Mouse (Mus musculus) liver, embryonic 13.5 days (tissue): ENCODE results near the gene Hddc2. TPM values are rescaled to one million over a fixed set of nuclear protein-coding genes. Genes with fewer than 3 reads are reported as not detected.
A peak's percentile ranks its signal among the peaks of the same experiment; 100 is the strongest.

ENCODE experiments used
- ATAC-seq: fragments of 200-750 bp; cut with Nextera tagmentation; 2 replicates; pipeline ENCODE4 v1.8.0; 2017; ENCODE audit warnings: low read depth, mild to moderate bottlenecking, moderate number of reproducible peaks, moderate library complexity
- DNase-seq: peaks from one replicate; pipeline ENCODE4 v3.0.0; 2022
- H3K27ac ChIP-seq: fragments of 300-500 bp; sonication (generic); 2 replicates; pipeline ENCODE4 v1.5.1; 2015; ENCODE audit warnings: moderate library complexity, mild to moderate bottlenecking, inconsistent platforms
- H3K27me3 ChIP-seq: fragments of 300-500 bp; sonication (generic); 2 replicates; pipeline ENCODE4 v1.6.1; 2015; ENCODE audit warnings: mild to moderate bottlenecking, inconsistent platforms
- H3K36me3 ChIP-seq: fragments of 300-500 bp; sonication (generic); 2 replicates; pipeline ENCODE4 v1.6.1; 2015; ENCODE audit warnings: mild to moderate bottlenecking, inconsistent platforms
- H3K4me1 ChIP-seq: fragments of 300-500 bp; sonication (generic); replicated peaks from 2 replicates; pipeline ENCODE4 v1.6.1; 2015; ENCODE audit warnings: inconsistent platforms
- H3K4me2 ChIP-seq: fragments of 300-500 bp; sonication (generic); 2 replicates; pipeline ENCODE4 v1.6.1; 2015; ENCODE audit warnings: inconsistent platforms, mild to moderate bottlenecking, moderate library complexity
- H3K4me3 ChIP-seq: fragments of 300-500 bp; sonication (generic); replicated peaks from 2 replicates; pipeline ENCODE4 v1.5.1; 2015; ENCODE audit warnings: mild to moderate bottlenecking, inconsistent platforms
- H3K9ac ChIP-seq: fragments of 300-500 bp; sonication (generic); 2 replicates; pipeline ENCODE4 v1.6.1; 2015; ENCODE audit warnings: mild to moderate bottlenecking, inconsistent platforms
- H3K9me3 ChIP-seq: fragments of 300-500 bp; sonication (generic); replicated peaks from 2 replicates; pipeline ENCODE4 v1.6.1; 2016; ENCODE audit warnings: inconsistent platforms
- WGBS: fragments of 180-500 bp; shearing (Covaris S2); methylation state at CpG from one replicate; pipeline ENCODE4 v1.1.7; 2015; ENCODE audit not compliant: insufficient replicate concordance; 5-methylcytosine and 5-hydroxymethylcytosine counted together
- polyA plus RNA-seq: library from polyadenylated mRNA; unstranded; fragments of >200 nt; fragmentation: Nextera tagmentation; extraction: Ambion mirVana; gene quantifications from 2 replicates; pipeline ENCODE4 v1.2.1, GENCODE M21; 2015

Gene Hddc2
- 25.9 and 26.5 TPM in 2 replicates for polyA plus RNA-seq

DNA sequence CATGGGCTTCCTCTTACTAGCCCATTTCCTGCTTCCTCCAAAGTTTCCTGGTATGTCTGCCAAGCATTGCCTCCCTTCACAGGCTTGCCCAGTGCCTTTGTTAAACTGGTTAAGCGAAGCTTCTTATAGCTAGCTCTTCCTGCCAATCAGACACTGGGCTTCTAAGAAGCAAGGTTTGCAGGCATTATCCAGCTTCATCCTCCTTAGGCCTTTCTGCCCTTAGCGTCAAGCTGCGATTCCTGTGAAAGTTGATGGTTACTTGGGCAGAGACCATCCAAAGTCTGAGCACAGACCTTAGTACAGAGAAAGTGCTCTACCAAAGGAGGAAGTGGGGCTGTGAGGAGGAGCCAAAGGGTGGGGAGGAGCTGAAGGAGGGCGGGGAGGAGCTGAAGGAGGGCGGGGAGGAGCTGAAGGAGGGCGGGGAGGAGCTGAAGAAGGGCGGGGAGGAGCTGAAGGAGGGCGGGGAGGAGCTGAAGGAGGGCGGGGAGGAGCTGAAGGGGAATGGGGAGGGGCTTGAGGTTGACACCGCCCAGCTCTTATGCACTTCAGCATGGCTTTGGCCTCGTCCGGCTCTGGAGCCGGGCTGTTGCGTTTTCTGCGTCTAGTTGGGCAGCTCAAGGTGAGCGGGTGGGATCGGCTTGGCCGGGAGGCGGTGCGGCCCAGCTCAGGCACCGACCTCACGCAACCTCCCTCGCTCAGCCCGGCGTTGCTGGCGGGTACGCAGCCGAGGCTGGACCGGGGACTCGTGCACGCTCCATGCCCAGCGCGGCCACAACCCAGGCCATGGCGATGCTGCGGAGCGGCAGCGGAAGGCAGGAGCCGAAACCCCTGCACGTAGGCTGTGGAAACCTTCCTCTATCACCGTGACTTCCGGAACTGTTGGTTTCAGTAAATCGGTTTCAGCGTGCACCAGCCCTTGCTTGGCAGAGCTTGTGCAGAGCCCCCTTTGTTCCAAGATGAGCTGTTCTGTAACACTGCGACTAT lies at the start of gene Hddc2:
Hddc2 (plus strand) TSS at position 519 of the 984 bp plus-strand sequence.
- DNase-seq (peak; percentile 71), ATAC-seq (peak; percentile 95)
- Histone ChIP-seq H3K4me1 (peaks cover 15% of the 10 kb centered on the region), H3K36me3 (no peaks in the 10 kb centered on the region), H3K27me3 (no peaks in the 10 kb centered on the region), H3K27ac (peak within 1 kb of the TSS; percentile 69), H3K4me2 (peak within 1 kb of the TSS; percentile 84), H3K4me3 (peak within 1 kb of the TSS; percentile 70), H3K9ac (peak within 1 kb of the TSS; percentile 74), H3K9me3 (no peaks in the 10 kb centered on the region)
- 3% methylated on average over 41 of the region's 44 CpGs for WGBS

DNA sequence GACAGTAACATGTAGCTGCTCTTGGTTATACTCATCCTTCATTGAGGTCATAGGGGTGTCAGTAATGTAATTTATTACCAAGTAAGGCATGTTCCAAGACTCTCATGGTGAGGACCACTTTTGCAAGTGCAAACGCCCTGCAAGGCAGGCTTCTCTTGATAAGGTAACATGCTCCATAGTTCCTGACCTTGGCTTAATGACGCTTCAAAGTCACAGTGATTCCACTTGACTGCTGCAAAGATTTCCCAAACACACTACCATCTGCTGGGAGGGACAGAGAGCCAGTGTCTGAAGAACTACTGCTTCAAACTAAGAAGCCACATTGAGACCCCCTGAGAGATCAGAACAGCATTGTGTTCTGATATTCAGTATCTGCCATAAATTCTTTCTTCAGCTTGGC lies 40.4 kb upstream of the Hddc2 start:
- Histone ChIP-seq H3K9ac (no peak overlapping the region), H3K36me3 (no peaks in the 10 kb centered on the region), H3K27me3 (no peaks in the 10 kb centered on the region), H3K4me2 (no peak overlapping the region), H3K4me1 (no peaks in the 10 kb centered on the region), H3K9me3 (no peaks in the 10 kb centered on the region), H3K4me3 (no peak overlapping the region), H3K27ac (no peak overlapping the region)
- 39% methylated on average over 2 of the region's 2 CpGs for WGBS
- DNase-seq: no peak
- ATAC-seq: no peak

GRCm38 (mm10) chr10:31273171-31273570 lies 40.0 kb upstream of the Hddc2 start:
- DNase-seq (no peak), ATAC-seq (no peak)
- WGBS: 45% methylated on average over 1 of the region's 1 CpGs
- Histone ChIP-seq H3K4me1 (no peaks in the 10 kb centered on the region), H3K4me3 (no peak overlapping the region), H3K9me3 (no peaks in the 10 kb centered on the region), H3K27me3 (no peaks in the 10 kb centered on the region), H3K9ac (no peak overlapping the region), H3K36me3 (no peaks in the 10 kb centered on the region), H3K27ac (no peak overlapping the region), H3K4me2 (no peak overlapping the region)

DNA sequence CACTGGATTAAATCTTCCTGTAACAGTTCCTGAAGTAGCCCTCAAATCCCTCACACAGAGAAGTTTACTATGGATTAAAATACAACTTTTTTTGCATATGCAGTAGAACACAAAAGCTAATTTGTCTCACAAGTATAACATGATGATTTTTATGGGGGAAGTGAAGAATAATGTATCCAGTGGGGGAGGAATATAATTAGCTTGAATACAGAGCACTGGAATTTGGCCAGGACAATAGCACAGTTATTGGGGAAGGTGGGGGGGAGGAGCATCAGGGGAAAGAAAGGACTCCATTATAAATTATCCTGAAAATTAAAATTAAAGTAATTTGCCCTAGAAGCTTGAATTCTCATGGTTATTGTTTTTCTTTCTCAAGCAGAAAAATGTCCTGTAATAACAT lies 25.4 kb upstream of the Hddc2 start:
- Histone ChIP-seq H3K9ac (no peak overlapping the region), H3K4me3 (no peak overlapping the region), H3K9me3 (no peaks in the 10 kb centered on the region), H3K4me2 (no peak overlapping the region), H3K36me3 (no peaks in the 10 kb centered on the region), H3K4me1 (no peaks in the 10 kb centered on the region), H3K27ac (no peak overlapping the region), H3K27me3 (no peaks in the 10 kb centered on the region)
- no peak for DNase-seq
- ATAC-seq: no peak

- H3K9ac ChIP-seq: no peak overlapping the region
- DNase-seq: no peak
- 61% methylated on average over 4 of the region's 4 CpGs for WGBS
Observed at GRCm38 (mm10) chr10:31288697-31289390, 24.3 kb upstream of the Hddc2 start.

DNA sequence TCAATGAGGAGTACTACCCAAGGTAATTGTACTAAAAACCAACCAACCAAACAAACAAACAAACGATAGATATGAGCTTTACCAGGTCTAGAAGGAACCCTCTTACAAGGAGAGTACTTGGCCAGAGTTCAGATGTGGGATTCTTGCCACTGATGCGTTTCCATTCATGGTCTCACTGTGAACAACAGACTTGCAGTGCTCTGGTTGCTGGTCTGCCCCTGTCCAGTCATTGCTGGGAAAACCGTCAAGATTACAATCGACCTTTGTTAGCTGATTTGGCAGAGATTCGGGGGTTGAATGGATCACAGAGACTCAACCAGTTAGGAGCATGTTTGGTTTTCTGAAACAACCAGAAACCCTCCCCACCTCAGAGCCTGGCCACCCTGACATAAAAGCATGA lies 17.5 kb upstream of the Hddc2 start:
- no peaks in the 10 kb centered on the region for H3K4me1 ChIP-seq

More at GRCm38 (mm10) chr10:31288697-31289390, 24.3 kb upstream of the Hddc2 start:
- Histone ChIP-seq H3K36me3 (no peaks in the 10 kb centered on the region), H3K4me1 (no peaks in the 10 kb centered on the region), H3K9me3 (no peaks in the 10 kb centered on the region), H3K27me3 (no peaks in the 10 kb centered on the region), H3K27ac (no peak overlapping the region), H3K4me3 (no peak overlapping the region), H3K4me2 (no peak overlapping the region)
- no peak for ATAC-seq

DNA sequence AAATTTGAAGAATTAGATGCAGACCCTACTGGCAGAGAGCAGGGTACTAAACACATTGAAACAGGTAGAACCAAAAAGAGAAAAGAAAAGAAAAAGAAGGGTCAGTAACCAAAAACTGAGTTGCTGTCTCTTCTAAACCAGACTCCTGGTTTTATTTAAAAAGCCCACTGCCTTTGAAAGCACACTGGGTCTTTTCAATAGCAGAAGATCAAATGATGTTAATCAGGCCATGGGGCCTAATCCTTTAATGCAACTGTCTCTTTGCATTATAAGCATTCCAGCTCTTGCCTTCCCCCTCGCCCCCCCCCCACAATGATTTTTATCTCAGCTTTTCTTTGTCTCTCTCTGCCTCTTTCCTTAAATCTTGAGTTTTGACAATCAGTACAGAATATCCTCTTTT lies 16.7 kb upstream of the Hddc2 start:
- Histone ChIP-seq H3K9me3 (no peaks in the 10 kb centered on the region), H3K27ac (no peak overlapping the region), H3K9ac (no peak overlapping the region), H3K4me3 (no peak overlapping the region), H3K27me3 (no peaks in the 10 kb centered on the region), H3K4me1 (no peaks in the 10 kb centered on the region), H3K36me3 (no peaks in the 10 kb centered on the region), H3K4me2 (no peak overlapping the region)
- no peak for DNase-seq
- ATAC-seq: no peak
- WGBS: 21% methylated on average over 1 of the region's 1 CpGs

More for the DNA sequence above, 17.5 kb upstream of the Hddc2 start:
- DNase-seq (no peak), ATAC-seq (no peak)
- 52% methylated on average over 5 of the region's 5 CpGs for WGBS
- H3K4me2 ChIP-seq: no peak overlapping the region
- no peaks in the 10 kb centered on the region for H3K36me3 ChIP-seq
- no peaks in the 10 kb centered on the region for H3K27me3 ChIP-seq
- no peak overlapping the region for H3K9ac ChIP-seq
- H3K27ac ChIP-seq: no peak overlapping the region
- no peak overlapping the region for H3K4me3 ChIP-seq
- H3K9me3 ChIP-seq: no peaks in the 10 kb centered on the region

DNA sequence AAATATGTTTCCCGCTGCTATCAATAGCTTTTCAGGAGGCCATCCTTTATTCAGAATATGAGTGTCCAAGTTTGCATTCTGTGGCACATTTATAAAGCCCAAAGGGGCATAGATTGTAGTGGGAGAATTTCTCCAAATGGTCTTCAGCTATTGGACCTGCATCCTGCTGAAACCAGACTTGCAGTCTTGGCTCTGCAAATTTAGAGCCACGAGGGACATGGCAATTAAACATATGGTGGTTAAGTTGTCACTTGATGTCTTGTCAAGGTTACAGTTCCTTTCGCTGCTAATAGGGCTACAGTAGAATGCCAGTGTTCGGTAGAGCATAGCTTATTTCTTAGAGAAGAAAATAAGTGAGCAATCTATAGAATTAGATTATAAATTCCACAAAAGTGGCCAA lies 16.1 kb upstream of the Hddc2 start:
- Histone ChIP-seq H3K36me3 (no peaks in the 10 kb centered on the region), H3K27me3 (no peaks in the 10 kb centered on the region), H3K4me1 (no peaks in the 10 kb centered on the region), H3K9me3 (no peaks in the 10 kb centered on the region), H3K4me2 (no peak overlapping the region), H3K4me3 (no peak overlapping the region), H3K27ac (no peak overlapping the region), H3K9ac (no peak overlapping the region)
- DNase-seq (no peak), ATAC-seq (no peak)
- WGBS: 59% methylated on average over 4 of the region's 4 CpGs

DNA sequence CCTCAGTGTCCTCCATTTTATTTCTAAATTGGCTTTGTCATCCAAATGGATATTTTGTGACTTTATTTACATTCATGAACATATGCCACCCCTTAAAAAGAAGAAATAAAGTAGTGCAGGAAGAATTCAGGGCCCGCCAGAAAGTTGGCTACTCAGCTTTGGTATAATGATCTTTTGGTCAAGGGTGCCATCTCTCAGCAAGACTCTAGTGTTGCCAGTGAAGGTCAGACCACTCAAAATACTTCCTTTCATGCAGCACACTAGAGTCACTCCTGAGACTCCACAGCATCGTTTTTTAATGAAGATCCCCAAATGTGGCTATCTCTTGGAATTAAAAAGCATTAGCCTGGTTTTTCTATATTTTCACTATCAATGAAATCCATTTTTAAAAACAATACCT lies 14.9 kb upstream of the Hddc2 start:
- whole genome bisulfite sequencing: 44% methylated on average over 2 of the region's 2 CpGs
- H3K9ac ChIP-seq: no peak overlapping the region

GRCm38 (mm10) chr10:31298921-31299574 lies 14.1 kb upstream of the Hddc2 start:
- WGBS: 36% methylated on average over 6 of the region's 6 CpGs
- no peak overlapping the region for H3K4me2 ChIP-seq
- H3K4me1 ChIP-seq: no peaks in the 10 kb centered on the region
- DNase-seq (peak; percentile 4), ATAC-seq (no peak)
- no peaks in the 10 kb centered on the region for H3K27me3 ChIP-seq
- H3K4me3 ChIP-seq: no peak overlapping the region
- H3K27ac ChIP-seq: no peak overlapping the region
- H3K36me3 ChIP-seq: no peaks in the 10 kb centered on the region
- no peak overlapping the region for H3K9ac ChIP-seq
- H3K9me3 ChIP-seq: no peaks in the 10 kb centered on the region

More for the DNA sequence above, 14.9 kb upstream of the Hddc2 start:
- no peak overlapping the region for H3K4me3 ChIP-seq
- no peaks in the 10 kb centered on the region for H3K36me3 ChIP-seq
- DNase-seq (no peak), ATAC-seq (no peak)
- no peaks in the 10 kb centered on the region for H3K27me3 ChIP-seq
- no peak overlapping the region for H3K4me2 ChIP-seq
- H3K9me3 ChIP-seq: no peaks in the 10 kb centered on the region
- no peaks in the 10 kb centered on the region for H3K4me1 ChIP-seq
- H3K27ac ChIP-seq: no peak overlapping the region

- 38% methylated on average over 1 of the region's 1 CpGs for WGBS
Observed at GRCm38 (mm10) chr10:31300292-31300691, 12.9 kb upstream of the Hddc2 start.

More at GRCm38 (mm10) chr10:31300292-31300691, 12.9 kb upstream of the Hddc2 start:
- no peak overlapping the region for H3K4me3 ChIP-seq
- H3K27ac ChIP-seq: no peak overlapping the region
- H3K4me1 ChIP-seq: no peaks in the 10 kb centered on the region
- no peaks in the 10 kb centered on the region for H3K27me3 ChIP-seq
- ATAC-seq: no peak
- no peaks in the 10 kb centered on the region for H3K36me3 ChIP-seq
- no peak for DNase-seq
- H3K9ac ChIP-seq: no peak overlapping the region
- H3K4me2 ChIP-seq: no peak overlapping the region
- H3K9me3 ChIP-seq: no peaks in the 10 kb centered on the region
